Mouse (Mus musculus) stomach, postnatal 0 days (tissue): ENCODE measurements around the gene Ahctf1.

Source experiments
- CTCF ChIP-seq: IDR thresholded peaks from 2 replicates; pipeline ENCODE4 v1.5.1; 2016; ENCODE audit warnings: antibody characterized with exemption, low read depth, mild to moderate bottlenecking, moderate library complexity
- EP300 ChIP-seq: optimal IDR thresholded peaks from 2 replicates; pipeline ENCODE3; 2016; ENCODE audit warnings: antibody characterized with exemption

DNA sequence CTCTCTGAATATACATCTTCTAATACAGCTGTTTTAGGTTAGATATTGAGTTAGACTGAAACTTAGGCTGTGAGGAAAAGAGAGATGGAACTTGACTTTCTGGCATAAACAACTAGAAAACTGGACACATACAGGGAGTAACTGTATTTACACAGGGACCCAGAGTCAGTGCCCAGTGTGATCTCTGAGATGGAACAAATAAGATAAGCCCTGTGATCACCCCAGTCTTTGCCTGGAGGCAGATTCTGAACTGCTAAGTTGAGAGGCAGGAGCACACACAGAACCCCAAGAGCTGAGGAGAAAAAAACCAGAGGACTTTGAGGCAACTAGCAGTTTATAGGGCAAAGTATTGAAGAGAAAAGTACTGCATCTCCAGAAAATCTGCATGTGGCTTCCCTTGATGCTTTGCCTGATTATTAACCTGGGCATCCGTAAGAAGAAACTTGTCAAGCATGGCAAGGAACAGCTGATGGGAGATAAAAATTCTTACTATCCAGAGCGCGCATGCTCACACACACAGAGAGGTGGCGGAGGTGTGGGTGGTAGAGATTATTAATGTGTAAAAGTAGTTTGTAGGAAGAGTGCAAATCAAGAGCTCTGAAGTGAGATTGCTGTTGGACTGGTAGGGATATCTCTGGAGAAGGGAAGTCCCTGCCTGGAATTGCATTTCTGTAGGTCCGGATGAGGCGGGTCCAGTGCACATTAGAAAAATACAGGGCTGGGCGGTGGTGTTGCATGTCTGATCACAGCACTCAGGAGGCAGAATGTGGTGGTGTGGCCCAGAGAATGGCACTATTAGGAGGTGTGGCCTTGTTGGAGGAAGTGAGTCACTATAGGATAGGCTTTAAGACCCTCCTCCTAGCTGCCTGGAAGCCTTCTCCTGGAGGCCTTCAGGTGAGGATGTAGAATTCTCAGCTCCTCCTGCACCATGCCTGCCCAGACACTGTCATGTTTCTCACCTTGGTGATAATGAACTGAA, 33.2 kb upstream of the Ahctf1 start:
- TF ChIP-seq CTCF = no peak
- TF ChIP-seq EP300 = no peak
